7 mouse cellular contexts compared by ENCODE assay signal in genomic region chr12:92302951-92303591, GRCm38 (mm10).
A peak's percentile ranks its signal among the peaks of the same experiment; 100 is the strongest.
DNase-seq lines count a peak whose midpoint lies in the region; ATAC-seq and TF ChIP-seq lines count a peak whose summit lies in the region.

No protein-coding gene starts in this region.

- H3K36me3 ChIP-seq in embryonic facial prominence, embryonic 12.5 days, result no peaks in the 10 kb centered on the region
- no peaks in the 10 kb centered on the region for H3K36me3 ChIP-seq in hindbrain, postnatal 0 days (ENCODE audit: insufficient read depth, low read length)
- no peaks in the 10 kb centered on the region for H3K36me3 ChIP-seq in midbrain, embryonic 11.5 days (ENCODE audit: control insufficient read depth, insufficient read depth, low read length)

- H3K4me2 ChIP-seq in embryonic facial prominence, embryonic 12.5 days (replicated peaks), result peak overlapping the region; percentile 19
- H3K4me2 ChIP-seq in hindbrain, postnatal 0 days (ENCODE audit: low read depth, low read length), result peak overlapping the region; percentile 43
- no peak overlapping the region for H3K4me2 ChIP-seq in midbrain, embryonic 11.5 days

- no peaks in the 10 kb centered on the region for H3K4me1 ChIP-seq in embryonic facial prominence, embryonic 12.5 days
- no peaks in the 10 kb centered on the region for H3K4me1 ChIP-seq in hindbrain, postnatal 0 days (ENCODE audit: insufficient read depth, low read length)
- H3K4me1 ChIP-seq in midbrain, embryonic 11.5 days (ENCODE audit: control insufficient read depth, insufficient read depth, low read length), result no peaks in the 10 kb centered on the region

- TF ChIP-seq CTCF in hindbrain, postnatal 0 days (IDR thresholded peaks at IDR 0.05; ENCODE audit: low read depth), result peak; percentile 87

- no peak for ATAC-seq in embryonic facial prominence, embryonic 12.5 days (ENCODE audit: insufficient number of reproducible peaks, insufficient read depth, low FRiP score, low TSS enrichment)
- ATAC-seq in hindbrain, postnatal 0 days, result peak; percentile 73; the same call in 1 of the 2 replicates
- ATAC-seq in midbrain, embryonic 11.5 days (ENCODE audit: low FRiP score), result peak; percentile 88

- no peaks in the 10 kb centered on the region; the same call in 1 of the 2 replicates for H3K27me3 ChIP-seq in embryonic facial prominence, embryonic 12.5 days
- H3K27me3 ChIP-seq in hindbrain, postnatal 0 days (ENCODE audit: insufficient read depth, low read length), result no peaks in the 10 kb centered on the region; the same call in 1 of the 2 replicates
- H3K27me3 ChIP-seq in midbrain, embryonic 11.5 days (ENCODE audit: control insufficient read depth, insufficient read depth, low read length), result no peaks in the 10 kb centered on the region

- H3K4me3 ChIP-seq in embryonic facial prominence, embryonic 12.5 days, result no peak overlapping the region
- H3K4me3 ChIP-seq in hindbrain, postnatal 0 days (ENCODE audit: low read length), result 0 out of 2 replicates have a peak overlapping the region, but pooled peaks have one; percentile 5
- no peak overlapping the region for H3K4me3 ChIP-seq in midbrain, embryonic 11.5 days (ENCODE audit: low read depth, low read length)

- no peak overlapping the region for H3K27ac ChIP-seq in embryonic facial prominence, embryonic 12.5 days
- no peak overlapping the region for H3K27ac ChIP-seq in hindbrain, postnatal 0 days
- H3K27ac ChIP-seq in midbrain, embryonic 11.5 days (ENCODE audit: low read depth, low read length), result no peak overlapping the region

- peak; percentile 6 for DNase-seq in MN1 (ENCODE audit: low spot score)
- DNase-seq in adrenal gland, postnatal 4 days (ENCODE audit: low spot score in 2 of 2), result peak; percentile 5 to 26
- DNase-seq in hindbrain, postnatal 0 days (ENCODE audit: low spot score), result peak; percentile 93
- DNase-seq in left cerebral cortex, adult 18-20 months (ENCODE audit: low spot score in 2 of 2), result peak; percentile 81 to 82
- peak; percentile 97 for DNase-seq in midbrain, embryonic 11.5 days (ENCODE audit: low spot score, missing footprints)
- DNase-seq in right cerebral cortex, postnatal 4 days, result peak; percentile 81

- no peak overlapping the region for H3K9ac ChIP-seq in embryonic facial prominence, embryonic 12.5 days
- no peak overlapping the region for H3K9ac ChIP-seq in hindbrain, postnatal 0 days (replicated peaks; ENCODE audit: low read length)
- no peak overlapping the region for H3K9ac ChIP-seq in midbrain, embryonic 11.5 days (ENCODE audit: low read length)

- 15% methylated on average over 14 of the region's 14 CpGs for WGBS in embryonic facial prominence, embryonic 12.5 days
- 16% methylated on average over 14 of the region's 14 CpGs for WGBS in hindbrain, postnatal 0 days
- 27% methylated on average over 14 of the region's 14 CpGs for WGBS in midbrain, embryonic 11.5 days

- H3K9me3 ChIP-seq in embryonic facial prominence, embryonic 12.5 days, result no peaks in the 10 kb centered on the region
- H3K9me3 ChIP-seq in hindbrain, postnatal 0 days (ENCODE audit: low read length), result no peaks in the 10 kb centered on the region
- no peaks in the 10 kb centered on the region for H3K9me3 ChIP-seq in midbrain, embryonic 11.5 days (ENCODE audit: control insufficient read depth, low read length)

Comparison
In these comparisons a context has a peak if more than half of its experiments do, and no peak if none do; other contexts are left out.
1. DNase-seq: peak in every context shown above with its lines; median percentile 97 in midbrain, embryonic 11.5 days; 93 in hindbrain, postnatal 0 days; 82 in left cerebral cortex, adult 18-20 months; 81 in right cerebral cortex, postnatal 4 days; 16 in adrenal gland, postnatal 4 days; 6 in MN1.